Mouse (Mus musculus) heart, postnatal 25 days (tissue): ENCODE measurements around the gene Zswim1. TPM values are rescaled to one million over a fixed set of nuclear protein-coding genes. Genes with fewer than 3 reads are reported as not detected.
A peak's percentile ranks its signal among the peaks of the same experiment; 100 is the strongest.

Source experiments
- DNase-seq: peaks from one replicate; pipeline ENCODE4 v3.0.0; 2022; ENCODE audit warnings: low spot score
- intact Hi-C: fragments of 180-260 bp; cut with DNase I; formaldehyde crosslinking; loops from one replicate; pipeline ENCODE4 v1.15.1; 2025
- total RNA-seq, 2 experiments: library from RNA; stranded (reverse); gene quantifications; 2 replicates each; pipeline ENCODE4 v1.2.3; 2021

Zswim1 gene
- 1 to 10 TPM; 3.6 to 4.5 TPM for total RNA-seq

- intact Hi-C loops: no loop called here
Observed at GRCm38 (mm10) chr2:164822636-164823165, at the start of gene Zswim1. Zswim1 (plus strand) TSS chr2:164822686.

GRCm38 (mm10) chr2:164773229-164773988, 49.1 kb upstream of the Zswim1 start:
- intact Hi-C loops: no loop called here
- no peak for DNase-seq

More at GRCm38 (mm10) chr2:164822636-164823165, at the start of gene Zswim1:
- peak; percentile 99 for DNase-seq

GRCm38 (mm10) chr2:164773989-164774364, 48.5 kb upstream of the Zswim1 start:
- intact Hi-C loops: no loop called here
- no peak for DNase-seq

DNA sequence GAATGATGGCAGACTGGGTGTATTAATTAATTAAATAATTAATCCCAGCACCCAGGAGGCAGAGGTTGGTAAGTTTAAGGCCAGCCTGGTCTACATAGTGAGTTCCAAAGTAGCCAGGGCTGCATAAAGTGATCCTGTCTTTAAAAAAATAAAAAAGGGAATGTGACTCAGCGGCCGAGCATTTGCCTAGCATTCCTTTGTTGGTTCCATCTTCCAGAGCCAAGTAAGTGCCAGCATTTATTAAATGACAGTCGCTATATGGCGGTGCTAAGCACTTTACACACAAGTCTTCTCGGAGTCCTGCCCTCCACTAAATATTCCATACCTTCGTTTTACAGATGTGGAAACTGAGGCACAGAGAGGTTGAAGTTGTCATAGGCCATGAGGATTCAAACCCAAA, 46.4 kb upstream of the Zswim1 start:
- intact Hi-C loops: no loop called here
- no peak for DNase-seq

DNA sequence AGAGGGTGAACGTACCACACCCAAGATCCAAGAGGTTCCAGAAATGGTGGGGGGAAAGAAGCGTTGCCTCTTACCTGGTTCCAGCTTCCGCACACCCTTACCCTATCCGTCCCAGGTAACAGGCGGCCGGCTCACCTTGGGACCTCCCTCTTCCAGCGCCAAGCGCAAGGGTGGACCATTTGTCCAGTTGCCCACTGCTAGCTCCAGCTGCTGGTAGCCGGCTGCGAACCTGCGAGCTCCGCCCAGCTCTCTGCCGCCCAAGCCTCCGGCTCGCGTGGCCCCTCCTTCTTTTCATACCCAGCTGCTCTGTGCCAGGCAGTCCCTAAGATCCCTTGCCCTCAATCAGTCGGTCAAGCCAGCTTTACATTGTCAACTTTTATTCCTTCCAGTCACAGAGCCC, 45.7 kb upstream of the Zswim1 start:
- intact Hi-C loops: no loop called here
- DNase-seq: no peak

DNA sequence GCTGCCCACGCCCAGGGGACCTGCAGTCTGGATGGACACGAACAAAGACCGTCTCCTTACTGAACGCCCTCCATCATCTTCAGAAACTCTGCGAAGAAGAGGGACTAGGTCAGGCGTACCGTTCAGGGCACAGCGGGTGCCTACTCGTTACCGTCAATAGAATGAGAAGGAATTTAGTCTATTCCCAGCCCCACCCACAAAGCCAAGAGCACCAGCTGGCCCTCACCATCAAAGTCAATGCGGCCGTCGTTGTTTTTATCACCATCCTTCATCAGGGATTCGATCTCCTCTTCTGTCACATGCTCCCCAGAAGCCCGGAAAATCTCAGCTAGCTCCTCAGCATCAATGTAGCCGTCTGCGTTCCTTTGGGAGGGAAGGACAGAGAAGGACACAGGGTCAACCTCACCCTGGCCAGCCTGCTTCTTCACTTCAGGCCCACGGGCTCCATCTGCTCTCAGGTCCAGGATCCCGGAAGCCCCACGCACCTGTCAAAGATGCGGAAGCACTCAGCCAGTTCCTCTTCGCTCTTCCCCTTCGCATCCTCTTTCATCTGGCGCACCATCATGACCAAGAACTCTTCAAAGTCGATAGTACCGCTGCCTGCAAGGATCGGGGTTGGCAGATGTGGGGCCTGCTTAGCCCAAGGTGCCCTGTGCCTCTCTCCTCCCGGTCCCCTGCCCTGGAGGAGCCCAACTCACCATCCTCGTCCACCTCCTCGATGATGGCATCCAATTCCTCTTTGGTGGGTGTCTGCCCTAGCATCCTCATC, 45.1 kb upstream of the Zswim1 start:
- DNase-seq: no peak
- intact Hi-C loops: no loop called here

- no peak for DNase-seq
- intact Hi-C loops: no loop called here
Observed at GRCm38 (mm10) chr2:164778015-164778287, 44.5 kb upstream of the Zswim1 start.

GRCm38 (mm10) chr2:164778809-164779208, 43.7 kb upstream of the Zswim1 start:
- no peak for DNase-seq
- intact Hi-C loops: no loop called here

DNA sequence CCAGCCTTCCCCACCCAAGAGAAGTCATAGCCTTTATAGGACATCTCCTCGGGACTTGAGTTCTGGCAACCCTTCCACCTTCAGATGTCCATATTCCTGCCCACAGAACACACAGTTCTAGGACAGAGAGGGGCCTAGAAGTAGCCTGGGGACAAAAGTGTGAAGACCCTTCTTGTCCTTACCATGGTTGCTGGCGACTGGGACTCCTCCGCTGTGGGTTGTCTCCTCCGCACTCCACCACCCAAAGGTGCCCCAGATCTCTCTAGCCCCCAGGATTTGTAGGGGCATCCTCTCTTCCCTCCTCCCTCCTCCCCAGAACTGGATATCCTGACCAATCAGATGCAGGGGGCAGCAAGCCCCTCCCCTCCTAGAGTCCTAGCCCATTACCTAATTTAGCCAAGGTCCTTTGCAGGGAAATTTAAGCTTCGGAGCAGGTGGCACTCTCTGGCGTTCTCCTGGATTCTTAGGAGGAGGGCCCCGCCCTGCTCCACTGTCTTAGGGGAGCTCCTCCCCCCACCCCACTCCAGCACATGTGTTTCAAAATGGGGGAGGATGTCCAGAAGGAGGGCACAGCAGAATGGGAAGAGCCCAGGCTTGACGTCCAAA, 42.9 kb upstream of the Zswim1 start, which contains the start of gene Tnnc2:
Gene Tnnc2, minus strand, starts transcription at position 487 of the 606 bp plus-strand sequence.
- no peak for DNase-seq
- intact Hi-C loops: no loop called here

DNA sequence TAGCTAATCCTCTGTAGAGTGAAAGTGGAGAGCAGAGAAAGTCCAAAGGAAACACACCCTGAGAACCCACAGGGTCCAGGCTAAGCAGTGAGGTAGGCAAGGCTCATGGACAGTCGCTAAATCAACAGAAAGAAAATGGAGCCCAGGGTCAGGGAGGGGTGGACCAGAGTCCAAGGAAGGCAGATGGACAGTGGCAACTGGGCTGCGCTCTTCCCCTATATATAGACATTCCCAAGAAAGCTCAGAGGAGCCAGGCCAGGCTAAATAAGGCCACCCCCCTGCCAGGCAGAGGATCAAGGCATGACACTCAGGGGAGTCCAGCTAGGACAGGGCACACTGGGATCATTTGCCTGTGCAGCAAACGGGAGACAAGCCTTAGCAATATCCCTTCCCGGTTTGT, 40.6 kb upstream of the Zswim1 start:
- no peak for DNase-seq
- intact Hi-C loops: no loop called here

- intact Hi-C loops: no loop called here
- DNase-seq: no peak
Observed at GRCm38 (mm10) chr2:164783926-164784581, 38.4 kb upstream of the Zswim1 start.

DNA sequence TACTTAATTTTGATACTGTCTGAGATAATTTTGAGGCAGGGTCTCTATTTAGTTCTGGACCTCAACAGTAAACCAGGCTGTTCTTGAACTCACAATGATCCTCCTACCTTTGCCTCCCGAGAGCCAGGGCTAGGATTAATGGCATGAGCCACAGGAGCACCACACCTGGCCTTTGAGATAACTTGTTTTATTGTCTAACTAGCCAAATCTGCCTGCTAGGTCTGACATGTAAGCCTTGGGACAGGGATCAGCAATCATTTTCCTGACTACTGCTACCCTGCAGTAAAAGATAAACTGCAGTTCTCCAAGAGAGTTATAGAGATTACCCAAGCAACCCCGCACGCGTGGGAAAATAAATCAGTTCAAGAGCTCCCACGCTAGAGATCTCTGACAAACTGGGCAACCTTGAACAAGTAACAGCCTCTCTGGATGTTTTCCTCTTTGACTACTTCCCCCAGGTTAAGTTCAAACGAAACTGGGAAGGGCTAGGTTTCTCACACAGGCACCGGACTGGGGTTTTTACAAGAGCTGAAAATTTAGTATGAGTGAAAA, 37.5 kb upstream of the Zswim1 start:
- intact Hi-C loops: no loop called here
- DNase-seq: no peak

DNA sequence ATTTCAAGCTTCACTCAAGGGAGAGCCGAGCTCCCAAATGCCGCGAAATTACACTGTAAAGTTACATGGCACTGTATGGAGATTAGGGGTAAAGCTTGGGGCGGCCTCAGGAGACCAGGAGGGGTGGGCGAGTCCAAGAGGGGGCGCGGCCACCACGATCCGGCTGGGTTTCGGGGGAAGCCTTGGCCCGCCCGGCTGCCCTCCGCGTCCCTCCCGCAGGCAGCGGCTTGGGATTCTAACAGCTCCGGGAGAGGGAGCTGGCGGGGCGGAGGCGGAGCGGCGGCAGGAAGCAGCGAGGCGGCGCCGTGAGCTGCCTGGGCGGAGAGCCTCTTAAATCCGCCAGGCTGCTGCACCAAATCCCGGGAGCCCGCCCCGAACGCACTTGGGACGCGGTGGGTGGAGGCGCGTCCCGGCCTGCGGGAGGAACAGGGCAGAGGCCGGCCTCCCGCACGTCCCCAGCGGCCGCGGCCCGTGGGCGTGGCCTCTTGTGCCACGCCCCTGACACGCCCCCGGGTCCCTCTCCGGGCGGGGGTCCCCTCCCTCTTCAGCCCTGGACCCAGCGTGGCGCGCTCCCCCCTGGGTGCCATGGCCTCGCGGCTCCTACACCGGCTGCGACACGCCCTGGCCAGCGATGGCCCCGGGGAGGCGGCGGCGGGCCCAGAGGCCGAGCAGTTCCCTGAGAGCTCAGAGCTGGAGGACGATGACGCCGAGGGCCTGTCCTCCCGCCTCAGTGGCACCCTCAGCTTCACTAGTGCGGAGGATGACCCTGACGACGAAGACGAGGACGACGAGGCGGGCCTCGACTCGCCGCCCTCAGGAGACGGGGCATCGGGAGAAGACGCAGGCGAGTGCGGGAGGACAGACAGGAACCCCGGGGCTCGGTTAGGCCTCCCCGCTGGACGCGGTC, 36.8 kb upstream of the Zswim1 start, which contains the start of gene Snx21:
Gene Snx21, plus strand, starts transcription at position 343 of the 907 bp plus-strand sequence.
- peak; percentile 92 for DNase-seq
- intact Hi-C loops: no loop called here

- DNase-seq: no peak
- intact Hi-C loops: no loop called here
Observed at GRCm38 (mm10) chr2:164786388-164786885, 36.0 kb upstream of the Zswim1 start.

DNA sequence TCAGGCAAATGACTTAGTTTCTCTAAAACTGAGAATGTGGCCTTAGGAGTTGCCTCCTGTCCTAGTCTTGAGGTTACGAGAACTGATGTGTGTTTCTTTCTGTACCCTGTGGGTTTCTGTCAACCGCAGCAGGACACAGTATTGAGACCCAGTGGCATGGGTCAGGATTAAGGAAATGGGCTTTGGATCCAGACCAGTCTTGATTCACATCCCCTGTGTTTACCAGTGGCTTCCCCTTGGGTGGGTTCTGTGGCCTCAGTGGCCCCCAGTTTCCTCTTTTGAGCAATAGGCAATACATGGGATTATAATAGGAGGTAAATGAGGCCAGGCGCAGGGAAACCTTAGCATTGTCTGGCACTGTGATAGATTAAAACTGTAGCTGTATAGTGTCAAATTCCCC, 35.5 kb upstream of the Zswim1 start:
- intact Hi-C loops: no loop called here
- DNase-seq: no peak

DNA sequence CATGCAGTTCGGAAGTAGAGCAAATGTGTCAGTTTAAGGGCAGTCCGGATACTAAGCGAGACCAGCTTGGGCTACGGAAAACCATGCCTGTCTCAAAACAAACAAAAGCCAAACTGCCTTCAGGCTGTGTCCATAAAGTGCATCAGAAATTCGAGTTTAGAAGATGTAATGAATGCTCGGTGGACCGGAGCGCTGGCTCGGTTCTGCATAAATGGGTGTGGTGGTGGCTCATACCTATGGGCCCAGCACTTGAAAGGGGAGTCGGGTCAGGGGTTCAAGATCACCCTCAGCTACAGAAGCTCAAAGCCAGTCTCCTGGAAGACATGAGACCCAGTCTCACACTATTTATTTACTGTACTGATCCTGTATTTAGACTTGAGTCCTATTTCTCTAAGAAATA, 34.7 kb upstream of the Zswim1 start:
- intact Hi-C loops: no loop called here
- no peak for DNase-seq

DNA sequence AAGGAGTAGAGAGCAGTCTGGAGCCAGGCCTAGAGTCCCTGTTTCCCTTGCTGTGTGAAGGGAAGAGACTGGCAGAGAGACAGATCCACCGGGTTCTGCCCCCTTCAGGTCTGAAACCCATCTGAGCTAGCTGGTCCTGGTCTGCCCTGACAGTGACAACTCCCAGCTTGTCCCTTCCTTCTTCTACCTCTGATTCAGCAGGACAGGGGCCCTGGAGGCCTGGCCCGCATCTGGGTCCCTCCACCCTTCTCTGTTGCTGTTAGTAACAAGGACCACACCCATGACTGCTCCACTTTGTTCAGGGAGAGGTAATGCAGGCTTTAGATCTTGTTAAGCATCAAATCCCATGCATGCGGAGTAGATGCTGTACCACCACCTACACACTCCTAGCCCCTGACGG, 34.1 kb upstream of the Zswim1 start:
- no peak for DNase-seq
- intact Hi-C loops: no loop called here

GRCm38 (mm10) chr2:164790451-164790850, 32.0 kb upstream of the Zswim1 start:
- intact Hi-C loops: loop anchor here (5.0 kb wide), 1 partner anchor 113 kb away; no protein-coding TSS in a partner anchor
- DNase-seq: no peak

- intact Hi-C loops: loop anchor here (5.0 kb wide), 1 partner anchor 115 kb away; no protein-coding TSS in a partner anchor
- DNase-seq: no peak
Observed at GRCm38 (mm10) chr2:164791841-164792261, 30.6 kb upstream of the Zswim1 start.
